Mouse (Mus musculus): ENCODE measurements at regions not wholly inside any gene's neighbourhood (a gene's known extent, or its start where the extent isn't known, plus 50 kb on each side); places are given as distances from the start of the nearest gene placed in this dataset.

- TF ChIP-seq CTCF (conservative IDR thresholded peaks at IDR 0.05; ENCODE audit: low read length) = no peak
- TF ChIP-seq NANOG (IDR thresholded peaks at IDR 0.05; ENCODE audit: borderline replicate concordance, low read length) = no peak
Observed at GRCm38 (mm10) chr15:42900056-42900455, 2765.9 kb downstream of the 9330182O14Rik start.

All from E14TG2a.4 (cell line).